Mouse (Mus musculus) hindbrain, embryonic 12.5 days (tissue): Measurements from ENCODE around the gene Clba1. TPM values are rescaled to one million over a fixed set of nuclear protein-coding genes. Genes with fewer than 3 reads are reported as not detected.

Experiments used
- ATAC-seq: fragments of 200-750 bp; cut with Nextera tagmentation; 2 replicates; pipeline ENCODE4 v1.8.0; 2017; ENCODE audit warnings: moderate TSS enrichment; ENCODE audit not compliant: low FRiP score
- H3K27ac ChIP-seq: fragments of 300-500 bp; sonication (generic); 2 replicates; pipeline ENCODE4 v1.5.1; 2016; ENCODE audit warnings: mild to moderate bottlenecking
- H3K27me3 ChIP-seq: fragments of 300-500 bp; sonication (generic); 2 replicates; pipeline ENCODE4 v1.6.1; 2016; ENCODE audit warnings: mild to moderate bottlenecking
- H3K36me3 ChIP-seq: fragments of 300-500 bp; sonication (generic); 2 replicates; pipeline ENCODE4 v1.6.1; 2016; ENCODE audit warnings: mild to moderate bottlenecking
- H3K4me1 ChIP-seq: fragments of 300-500 bp; sonication (generic); 2 replicates; pipeline ENCODE4 v1.6.1; 2016
- H3K4me2 ChIP-seq: fragments of 300-500 bp; sonication (generic); replicated peaks from 2 replicates; pipeline ENCODE4 v1.6.1; 2016; ENCODE audit warnings: mild to moderate bottlenecking
- H3K4me3 ChIP-seq: fragments of 300-500 bp; sonication (generic); 2 replicates; pipeline ENCODE4 v1.5.1; 2016; ENCODE audit warnings: mild to moderate bottlenecking
- H3K9ac ChIP-seq: fragments of 300-500 bp; sonication (generic); 2 replicates; pipeline ENCODE4 v1.6.1; 2016; ENCODE audit warnings: mild to moderate bottlenecking, moderate library complexity
- H3K9me3 ChIP-seq: fragments of 300-500 bp; sonication (generic); replicated peaks from 2 replicates; pipeline ENCODE4 v1.6.1; 2016; ENCODE audit warnings: mild to moderate bottlenecking
- WGBS: fragments of 180-500 bp; shearing (Covaris S2); methylation state at CpG from one replicate; pipeline ENCODE4 v1.1.7; 2016; 5-methylcytosine and 5-hydroxymethylcytosine counted together
- polyA plus RNA-seq: library from polyadenylated mRNA; unstranded; fragments of >200 nt; fragmentation: Nextera tagmentation; extraction: Ambion mirVana; gene quantifications from 2 replicates; pipeline ENCODE4 v1.2.1, GENCODE M21; 2016

Gene Clba1
- 16.9 and 19.7 TPM in 2 replicates for polyA plus RNA-seq

DNA sequence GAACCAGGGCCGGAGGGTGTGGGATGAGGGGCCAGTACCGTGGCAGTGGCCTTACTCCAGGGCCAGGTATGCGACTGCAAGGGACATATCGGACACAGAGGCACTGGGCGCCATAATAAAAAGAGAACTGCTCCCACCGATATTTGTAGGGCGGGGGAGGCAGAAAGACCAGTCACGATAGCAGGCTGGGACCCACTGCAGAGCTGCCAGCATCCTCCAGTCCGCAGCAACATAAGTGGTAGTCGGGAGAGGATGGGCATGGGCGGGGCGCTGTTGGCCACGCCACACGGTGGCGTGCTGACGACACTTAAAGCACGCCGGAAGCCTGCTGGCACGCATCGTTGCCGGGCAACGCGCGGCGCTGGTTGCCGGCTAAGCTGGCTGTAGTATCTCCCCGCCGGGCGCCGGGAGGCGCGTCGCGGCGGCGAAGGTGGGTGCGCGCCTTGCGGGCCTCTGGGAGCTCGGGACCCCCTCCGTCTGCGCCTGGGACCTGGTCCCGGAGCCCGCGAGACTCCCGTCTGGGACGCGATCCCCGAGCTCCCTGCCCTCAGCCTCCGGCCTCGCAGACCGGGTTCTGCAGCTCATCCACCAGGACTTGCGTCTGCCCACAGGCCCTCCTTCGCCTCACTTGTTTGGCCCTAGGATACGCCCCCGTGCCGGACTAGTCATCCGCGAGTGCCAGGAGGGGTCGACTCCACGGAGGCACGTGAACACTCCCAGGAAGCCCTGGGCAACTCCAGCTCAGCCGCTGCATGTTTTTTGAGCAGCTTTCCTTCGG, at the start of gene Clba1:
TSS of gene Clba1 (plus strand) at position 351 of the 778 bp plus-strand sequence.
- peaks cover 19% of the 10 kb centered on the region for H3K27me3 ChIP-seq
- H3K4me3 ChIP-seq = peak within 1 kb of the TSS; percentile 72
- peak within 1 kb of the TSS; percentile 80 for H3K9ac ChIP-seq
- 2% methylated on average over 58 of the region's 64 CpGs for WGBS
- ATAC-seq = peak; percentile 94
- H3K4me1 ChIP-seq = peaks cover 22% of the 10 kb centered on the region
- no peaks in the 10 kb centered on the region for H3K9me3 ChIP-seq
- peaks cover 14% of the 10 kb centered on the region for H3K36me3 ChIP-seq
- H3K27ac ChIP-seq = peak within 1 kb of the TSS; percentile 75
- peak within 1 kb of the TSS; percentile 99 for H3K4me2 ChIP-seq

DNA sequence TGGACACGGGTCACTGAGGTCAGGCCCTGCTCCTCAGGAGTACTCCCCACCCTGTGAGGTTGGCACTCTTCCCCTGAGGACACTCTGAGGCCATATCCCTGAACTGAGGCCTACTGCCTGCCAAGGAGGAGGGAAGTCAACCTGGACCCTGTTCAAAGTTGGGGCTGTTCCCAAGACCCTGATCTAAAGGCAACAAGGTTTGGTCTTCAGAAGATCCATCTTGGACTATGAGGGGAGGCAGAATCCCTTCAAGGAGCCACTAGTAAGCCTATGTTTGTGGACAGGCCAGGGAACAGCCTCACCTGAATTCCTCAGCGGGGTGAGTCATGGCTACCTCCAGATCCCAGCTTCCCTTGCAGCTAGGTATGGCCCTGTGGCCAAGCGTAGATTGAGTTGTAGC, 49.3 kb upstream of the Clba1 start:
- Histone ChIP-seq H3K27me3 (no peaks in the 10 kb centered on the region), H3K4me3 (no peak overlapping the region), H3K4me2 (no peak overlapping the region), H3K9ac (no peak overlapping the region), H3K4me1 (no peaks in the 10 kb centered on the region), H3K27ac (no peak overlapping the region), H3K9me3 (no peaks in the 10 kb centered on the region), H3K36me3 (no peaks in the 10 kb centered on the region)
- no peak for ATAC-seq
- 87% methylated on average over 3 of the region's 3 CpGs for WGBS

- H3K36me3 ChIP-seq = no peaks in the 10 kb centered on the region
- no peak within 1 kb of the TSS for H3K4me3 ChIP-seq
- no peak within 1 kb of the TSS for H3K27ac ChIP-seq
- H3K9ac ChIP-seq = no peak within 1 kb of the TSS
- no peak within 1 kb of the TSS for H3K4me2 ChIP-seq
- no peaks in the 10 kb centered on the region for H3K4me1 ChIP-seq
- WGBS = 34% methylated on average over 4 of the region's 4 CpGs
- H3K9me3 ChIP-seq = no peaks in the 10 kb centered on the region
- ATAC-seq = no peak
- no peaks in the 10 kb centered on the region for H3K27me3 ChIP-seq
Measured at GRCm38 (mm10) chr12:112760154-112760926, 48.4 kb upstream of the Clba1 start, which contains the start of gene Pld4. Gene Pld4, plus strand, starts transcription at chr12:112760655.

GRCm38 (mm10) chr12:112761411-112761810, 47.3 kb upstream of the Clba1 start:
- H3K27ac ChIP-seq = no peak overlapping the region
- H3K36me3 ChIP-seq = no peaks in the 10 kb centered on the region
- 82% methylated on average over 4 of the region's 4 CpGs for WGBS
- no peak overlapping the region for H3K4me3 ChIP-seq
- H3K27me3 ChIP-seq = no peaks in the 10 kb centered on the region
- H3K9ac ChIP-seq = no peak overlapping the region
- no peak overlapping the region for H3K4me2 ChIP-seq
- H3K4me1 ChIP-seq = no peaks in the 10 kb centered on the region
- no peak for ATAC-seq
- H3K9me3 ChIP-seq = no peaks in the 10 kb centered on the region

GRCm38 (mm10) chr12:112762018-112762417, 46.7 kb upstream of the Clba1 start:
- no peaks in the 10 kb centered on the region for H3K9me3 ChIP-seq
- no peak overlapping the region for H3K9ac ChIP-seq
- H3K4me1 ChIP-seq = no peaks in the 10 kb centered on the region
- H3K36me3 ChIP-seq = no peaks in the 10 kb centered on the region
- H3K4me2 ChIP-seq = no peak overlapping the region
- no peak overlapping the region for H3K27ac ChIP-seq
- no peak for ATAC-seq
- H3K4me3 ChIP-seq = no peak overlapping the region
- WGBS = 87% methylated on average over 3 of the region's 3 CpGs
- no peaks in the 10 kb centered on the region for H3K27me3 ChIP-seq

- no peak for ATAC-seq
- Histone ChIP-seq H3K4me1 (no peaks in the 10 kb centered on the region), H3K9ac (no peak overlapping the region), H3K36me3 (no peaks in the 10 kb centered on the region), H3K27ac (no peak overlapping the region), H3K27me3 (no peaks in the 10 kb centered on the region), H3K4me3 (no peak overlapping the region), H3K4me2 (no peak overlapping the region), H3K9me3 (no peaks in the 10 kb centered on the region)
- WGBS = 74% methylated on average over 4 of the region's 4 CpGs
Measured at GRCm38 (mm10) chr12:112763176-112763575, 45.6 kb upstream of the Clba1 start.

- H3K4me2 ChIP-seq = no peak overlapping the region
- no peak overlapping the region for H3K9ac ChIP-seq
- no peaks in the 10 kb centered on the region for H3K27me3 ChIP-seq
- no peaks in the 10 kb centered on the region for H3K4me1 ChIP-seq
- ATAC-seq = no peak
- no peaks in the 10 kb centered on the region for H3K36me3 ChIP-seq
- no peaks in the 10 kb centered on the region for H3K9me3 ChIP-seq
- 84% methylated on average over 5 of the region's 5 CpGs for WGBS
- H3K27ac ChIP-seq = no peak overlapping the region
- H3K4me3 ChIP-seq = no peak overlapping the region
Measured at GRCm38 (mm10) chr12:112764141-112764540, 44.6 kb upstream of the Clba1 start.

DNA sequence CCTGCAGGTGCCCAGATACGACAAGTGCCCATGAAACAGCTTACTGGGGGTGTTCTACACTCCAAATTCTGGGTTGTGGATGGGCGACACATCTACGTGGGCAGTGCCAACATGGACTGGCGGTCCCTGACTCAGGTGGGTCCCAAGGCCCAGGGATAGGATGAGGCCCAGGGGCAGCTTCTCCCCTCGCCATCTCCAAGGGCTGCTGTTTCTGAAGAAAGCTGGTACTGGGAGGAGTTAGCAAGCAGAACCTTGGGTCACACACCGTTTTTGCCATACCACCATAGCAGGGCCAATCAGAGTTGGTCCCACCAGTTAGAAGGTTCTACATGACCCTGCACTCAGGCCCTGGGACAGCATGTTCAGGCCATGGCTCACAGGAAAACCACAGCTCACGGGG, 43.7 kb upstream of the Clba1 start:
- H3K27me3 ChIP-seq = no peaks in the 10 kb centered on the region
- H3K36me3 ChIP-seq = no peaks in the 10 kb centered on the region
- H3K9ac ChIP-seq = no peak overlapping the region
- no peak for ATAC-seq
- H3K4me1 ChIP-seq = no peaks in the 10 kb centered on the region
- 90% methylated on average over 7 of the region's 7 CpGs for WGBS
- no peak overlapping the region for H3K4me2 ChIP-seq
- no peaks in the 10 kb centered on the region for H3K9me3 ChIP-seq
- H3K27ac ChIP-seq = no peak overlapping the region
- H3K4me3 ChIP-seq = no peak overlapping the region

- Histone ChIP-seq H3K27ac (no peak overlapping the region), H3K9me3 (no peaks in the 10 kb centered on the region), H3K4me2 (no peak overlapping the region), H3K27me3 (no peaks in the 10 kb centered on the region), H3K36me3 (no peaks in the 10 kb centered on the region), H3K4me3 (no peak overlapping the region), H3K4me1 (no peaks in the 10 kb centered on the region), H3K9ac (no peak overlapping the region)
- 93% methylated on average over 7 of the region's 7 CpGs for WGBS
- ATAC-seq = no peak
Measured at GRCm38 (mm10) chr12:112766586-112766985, 42.2 kb upstream of the Clba1 start.

DNA sequence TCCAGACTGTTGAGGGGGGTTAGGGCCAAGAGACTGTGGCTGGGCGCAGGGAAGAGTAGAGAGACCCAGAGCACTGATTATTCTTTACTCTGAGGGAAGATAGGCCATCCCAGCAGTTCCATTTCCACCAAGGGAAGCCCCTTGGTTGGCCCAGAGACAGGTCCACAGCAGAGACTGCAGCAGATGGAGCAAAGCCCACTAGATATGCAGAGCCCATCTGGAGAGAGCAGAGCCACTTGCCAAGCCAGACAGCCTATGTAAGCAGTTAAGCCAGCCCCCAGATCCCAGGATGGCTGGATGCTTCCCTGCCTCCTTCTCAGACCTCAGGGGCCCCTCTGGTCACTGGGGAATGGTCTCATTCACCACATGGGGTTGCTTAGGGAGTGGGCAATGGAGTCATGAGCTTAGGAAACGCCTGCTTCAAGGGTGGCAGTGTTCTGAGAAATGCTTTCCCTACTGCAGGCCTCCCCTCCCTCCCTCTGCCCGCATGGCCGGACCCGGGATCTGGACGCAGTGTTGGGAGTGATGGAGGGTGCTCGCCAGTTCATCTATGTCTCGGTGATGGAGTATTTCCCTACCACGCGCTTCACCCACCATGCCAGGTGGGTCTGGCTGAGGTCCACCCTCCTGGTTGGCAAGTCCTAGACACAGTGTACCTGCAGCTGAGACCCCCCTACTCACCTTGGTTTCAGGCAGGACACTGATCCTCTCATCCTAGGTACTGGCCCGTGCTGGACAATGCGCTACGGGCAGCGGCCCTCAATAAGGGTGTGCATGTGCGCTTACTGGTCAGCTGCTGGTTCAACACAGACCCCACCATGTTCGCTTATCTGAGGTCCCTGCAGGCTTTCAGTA, 41.5 kb upstream of the Clba1 start:
- ATAC-seq = no peak
- no peak overlapping the region for H3K4me3 ChIP-seq
- no peak overlapping the region for H3K4me2 ChIP-seq
- H3K27me3 ChIP-seq = no peaks in the 10 kb centered on the region
- 92% methylated on average over 16 of the region's 16 CpGs for WGBS
- H3K4me1 ChIP-seq = no peaks in the 10 kb centered on the region
- no peak overlapping the region for H3K9ac ChIP-seq
- no peaks in the 10 kb centered on the region for H3K9me3 ChIP-seq
- H3K36me3 ChIP-seq = no peaks in the 10 kb centered on the region
- H3K27ac ChIP-seq = no peak overlapping the region

- Histone ChIP-seq H3K36me3 (no peaks in the 10 kb centered on the region), H3K9ac (no peak overlapping the region), H3K27me3 (no peaks in the 10 kb centered on the region), H3K27ac (no peak overlapping the region), H3K4me2 (no peak overlapping the region), H3K9me3 (no peaks in the 10 kb centered on the region), H3K4me3 (no peak overlapping the region), H3K4me1 (no peaks in the 10 kb centered on the region)
- ATAC-seq = no peak
- WGBS = 90% methylated on average over 8 of the region's 8 CpGs
Measured at GRCm38 (mm10) chr12:112768166-112768565, 40.6 kb upstream of the Clba1 start.

DNA sequence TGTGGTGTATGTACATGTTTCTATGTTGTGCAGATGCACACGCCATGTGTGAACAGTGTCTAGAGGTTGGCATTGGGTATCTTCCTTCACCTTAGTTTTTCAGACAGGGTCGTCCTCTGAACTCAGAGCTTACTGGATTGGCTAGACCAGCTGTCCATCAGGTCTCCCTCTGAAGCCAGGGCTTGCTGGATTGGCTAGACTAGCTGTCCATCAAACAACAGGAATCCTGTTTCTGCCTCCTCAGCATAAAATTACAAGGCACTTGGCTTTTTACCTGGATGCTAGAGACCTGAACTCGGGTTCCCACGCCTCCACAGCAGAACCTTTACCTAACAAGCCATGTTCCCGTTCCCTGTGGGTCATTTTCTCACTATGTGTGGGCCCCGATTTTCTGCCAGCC, 39.7 kb upstream of the Clba1 start:
- Histone ChIP-seq H3K36me3 (no peaks in the 10 kb centered on the region), H3K27me3 (no peaks in the 10 kb centered on the region), H3K4me3 (no peak overlapping the region), H3K4me1 (no peaks in the 10 kb centered on the region), H3K9me3 (no peaks in the 10 kb centered on the region), H3K27ac (no peak overlapping the region), H3K9ac (no peak overlapping the region), H3K4me2 (no peak overlapping the region)
- no peak for ATAC-seq
- 84% methylated on average over 6 of the region's 6 CpGs for WGBS
